Mouse (Mus musculus): ENCODE results near the gene Nme4.

The Nme4 gene

DNA sequence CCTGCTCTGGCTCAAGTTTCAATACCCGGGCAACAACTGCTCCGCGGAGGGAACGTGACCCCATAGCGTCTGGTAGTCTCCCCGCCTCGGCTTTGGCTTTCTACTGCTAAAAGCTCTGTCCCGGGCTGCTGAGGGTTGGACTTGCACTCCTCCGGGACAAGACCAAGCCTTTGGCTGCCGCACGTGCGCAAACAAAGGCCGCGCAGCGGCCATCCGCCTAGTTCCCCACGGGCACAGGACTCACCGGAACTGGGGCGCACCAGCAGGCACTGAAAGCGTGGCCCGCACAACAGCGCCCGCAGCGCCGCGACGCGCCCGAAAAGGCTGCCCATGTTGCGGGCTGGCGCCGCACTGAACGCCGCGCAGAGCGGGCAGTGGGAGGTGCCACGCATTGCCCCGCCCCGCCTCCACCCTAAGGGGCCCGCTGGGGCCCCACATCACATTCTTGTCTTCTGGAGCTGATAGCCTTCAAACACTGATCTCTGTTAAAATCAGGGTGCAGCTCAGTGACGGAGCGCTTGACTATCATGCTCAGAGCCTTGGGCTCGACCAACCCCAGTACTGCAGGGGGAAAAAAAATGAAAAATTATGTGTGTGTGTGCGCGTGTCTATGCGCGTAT lies at the start of gene Nme4:
TSS of gene Nme4 (minus strand) at position 482 of the 620 bp plus-strand sequence.
- CTCF ChIA-PET, result interaction anchor here (0.8 kb wide), 1 partner anchor 231 kb away, joined by 3 read pairs; no protein-coding TSS in a partner anchor

- CTCF ChIA-PET, result no interaction called here
These were observed 48.0 kb upstream of the Nme4 start for GRCm38 (mm10) chr17:26143386-26143785.

DNA sequence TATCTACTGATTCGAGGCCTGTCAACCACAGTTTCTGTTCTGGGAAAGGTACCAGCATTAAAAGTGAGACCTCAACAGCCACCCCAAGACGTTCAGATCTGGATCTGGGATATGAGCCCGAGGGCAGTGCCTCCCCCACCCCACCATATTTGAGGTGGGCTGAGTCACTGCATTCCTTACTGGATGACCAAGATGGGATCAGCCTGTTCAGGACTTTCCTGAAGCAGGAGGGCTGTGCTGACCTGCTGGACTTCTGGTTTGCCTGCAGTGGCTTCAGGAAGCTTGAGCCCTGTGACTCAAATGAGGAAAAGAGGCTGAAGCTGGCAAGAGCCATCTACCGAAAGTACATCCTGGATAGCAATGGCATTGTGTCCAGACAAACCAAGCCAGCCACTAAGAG lies 47.4 kb upstream of the Nme4 start:
- CTCF ChIA-PET, result no interaction called here

- CTCF ChIA-PET, result interaction anchor here (0.7 kb wide), 1 partner anchor 253 kb away, joined by 3 read pairs; no protein-coding TSS in a partner anchor
These were observed 43.5 kb upstream of the Nme4 start for GRCm38 (mm10) chr17:26138901-26139381.

GRCm38 (mm10) chr17:26138239-26138836 lies 42.9 kb upstream of the Nme4 start, which contains the start of gene Axin1:
Axin1 (plus strand) TSS chr17:26138688.
- CTCF ChIA-PET, result interaction anchor here (0.7 kb wide), 1 partner anchor 252 kb away, joined by 3 read pairs; no protein-coding TSS in a partner anchor

GRCm38 (mm10) chr17:26137751-26138130 lies 42.3 kb upstream of the Nme4 start:
- CTCF ChIA-PET, result interaction anchor here (0.8 kb wide), 1 partner anchor 15 kb away, joined by 5 read pairs; no protein-coding TSS in a partner anchor

GRCm38 (mm10) chr17:26137106-26137750 lies 41.8 kb upstream of the Nme4 start:
- CTCF ChIA-PET, result interaction anchor here (0.6 to 0.8 kb wide), 2 partner anchors 15 to 50 kb away, joined by 5 to 10 read pairs; no protein-coding TSS in a partner anchor

- CTCF ChIA-PET, result no interaction called here
These were observed 36.8 kb upstream of the Nme4 start for GRCm38 (mm10) chr17:26131856-26132853.

- CTCF ChIA-PET, result interaction anchor here (0.6 kb wide), 1 partner anchor 15 kb away, joined by 7 read pairs; no protein-coding TSS in a partner anchor
These were observed 35.8 kb upstream of the Nme4 start for GRCm38 (mm10) chr17:26131062-26131732.

- CTCF ChIA-PET, result no interaction called here
These were observed 29.8 kb upstream of the Nme4 start for GRCm38 (mm10) chr17:26125226-26125625.

DNA sequence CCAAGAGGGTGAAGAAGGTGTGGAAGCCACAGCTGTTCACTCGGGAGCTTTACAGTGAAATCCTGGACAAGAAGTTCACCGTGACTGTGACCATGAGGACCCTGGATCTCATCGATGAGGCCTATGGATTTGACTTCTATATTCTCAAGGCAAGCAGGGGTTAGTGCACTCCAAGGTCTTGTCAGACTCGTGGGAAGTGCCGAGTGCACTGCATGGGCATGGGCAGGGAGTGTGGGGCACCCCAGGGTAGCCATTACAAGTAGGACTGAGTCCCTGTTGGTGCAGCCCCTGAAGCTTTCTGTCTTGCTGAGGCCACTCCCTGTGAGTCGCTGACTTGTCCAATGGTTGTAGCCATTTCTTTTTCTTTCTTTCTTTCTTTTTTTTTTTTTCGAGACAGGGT lies 29.2 kb upstream of the Nme4 start:
- CTCF ChIA-PET, result no interaction called here

GRCm38 (mm10) chr17:26123267-26123684 lies 27.9 kb upstream of the Nme4 start, which contains the start of gene Mrpl28:
Mrpl28 (plus strand) TSS chr17:26123500.
- CTCF ChIA-PET, result interaction anchor here (0.7 to 1.2 kb wide), 3 partner anchors 12 to 228 kb away, joined by 4 to 9 read pairs (median 5); no protein-coding TSS in a partner anchor

DNA sequence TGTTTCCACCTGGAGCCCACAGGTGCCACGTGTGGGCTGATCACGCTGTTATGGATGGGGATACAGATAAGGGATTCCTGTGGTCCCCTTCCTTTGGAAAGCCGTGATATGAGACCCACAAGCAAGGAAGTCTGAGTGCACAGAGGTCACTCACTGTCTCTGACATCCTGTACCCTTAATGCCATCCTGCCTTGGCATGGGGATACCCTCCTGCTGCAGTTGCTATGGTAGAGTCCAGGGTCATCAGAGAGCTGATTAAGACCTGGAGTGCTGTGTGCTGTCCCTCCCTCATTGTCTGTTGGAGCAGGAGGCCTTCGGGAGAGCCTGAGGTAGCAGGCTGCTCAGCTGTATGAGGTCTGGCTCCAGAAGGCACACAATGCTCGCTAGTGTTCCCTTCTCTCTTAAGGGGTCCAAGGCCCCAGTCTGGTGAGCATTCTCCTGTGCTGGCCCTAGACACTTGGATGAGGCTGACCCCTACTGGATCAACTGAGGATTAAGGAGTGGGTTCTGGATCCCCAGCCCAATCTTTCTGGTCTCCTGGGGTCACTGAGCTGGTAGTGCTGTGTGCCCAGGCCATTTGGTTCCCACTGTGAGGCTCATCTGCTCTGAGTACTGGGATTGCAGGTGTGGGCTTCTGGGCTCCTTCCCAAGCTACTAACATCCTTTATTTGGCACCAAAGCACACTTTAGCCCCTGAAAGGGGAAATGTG lies 27.2 kb upstream of the Nme4 start:
- CTCF ChIA-PET, result interaction anchor here (0.6 to 1.2 kb wide), 5 partner anchors 12 to 227 kb away, joined by 3 to 9 read pairs (median 5); partner anchors contain the start of gene Fam234a

DNA sequence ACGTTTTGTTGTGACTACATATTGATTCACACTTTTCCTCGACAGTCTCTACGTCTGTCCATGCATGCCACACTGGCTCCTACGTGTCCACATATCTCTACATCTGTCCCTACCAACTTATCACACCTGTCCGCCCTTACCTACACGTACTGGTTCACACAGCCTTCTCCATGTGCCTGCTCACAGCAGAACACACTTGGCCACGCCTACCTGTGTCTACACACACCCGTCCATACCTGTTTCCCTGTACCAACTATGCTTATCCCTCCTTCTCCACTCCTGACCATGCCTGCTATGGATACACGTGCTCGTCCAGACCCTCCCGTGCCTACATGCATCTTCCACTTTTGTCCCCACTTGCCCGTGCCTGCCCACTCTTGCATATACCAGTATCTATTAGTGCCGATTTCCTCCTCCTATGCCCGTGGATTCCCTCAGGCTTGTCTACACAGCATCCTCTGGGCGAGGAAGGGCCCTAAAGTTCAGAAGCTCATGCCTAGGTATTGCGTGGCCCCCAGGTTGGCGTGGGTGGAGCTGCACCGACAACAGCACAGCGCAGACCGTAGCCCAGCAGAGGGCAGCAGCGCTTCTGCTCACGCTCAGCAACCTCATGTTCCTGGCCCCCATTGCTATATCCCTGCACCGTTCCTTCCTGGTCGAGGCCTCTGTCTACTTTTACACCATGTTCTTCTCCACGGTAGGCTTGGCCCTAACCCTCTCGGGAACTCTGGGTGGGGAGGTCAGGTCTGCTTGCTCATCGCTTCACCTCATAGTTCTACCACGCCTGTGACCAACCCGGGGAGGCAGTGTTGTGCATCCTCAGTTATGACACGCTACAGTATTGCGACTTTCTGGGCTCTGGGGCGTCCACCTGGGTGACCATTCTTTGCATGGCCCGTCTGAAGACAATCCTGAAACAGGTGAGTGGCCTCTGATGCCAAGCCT lies 24.6 kb upstream of the Nme4 start:
- CTCF ChIA-PET, result interaction anchor here (0.6 kb wide), 1 partner anchor 21 kb away, joined by 3 read pairs; no protein-coding TSS in a partner anchor

GRCm38 (mm10) chr17:26116503-26117258 lies 21.3 kb upstream of the Nme4 start:
- CTCF ChIA-PET, result interaction anchor here (0.6 to 0.7 kb wide), 2 partner anchors 15 to 79 kb away, joined by 3 to 7 read pairs; no protein-coding TSS in a partner anchor

GRCm38 (mm10) chr17:26115956-26116487 lies 20.6 kb upstream of the Nme4 start:
- CTCF ChIA-PET, result interaction anchor here (0.6 kb wide), 1 partner anchor 15 kb away, joined by 7 read pairs; no protein-coding TSS in a partner anchor

- CTCF ChIA-PET, result no interaction called here
These were observed 19.9 kb upstream of the Nme4 start for GRCm38 (mm10) chr17:26115205-26115898.

Data from spleen, embryonic (tissue).